Mouse (Mus musculus): ENCODE data around the gene Myl12a. TPM values are rescaled to one million over a fixed set of nuclear protein-coding genes. Genes with fewer than 3 reads are reported as not detected.
"Not testable (repeated sequence)": the region's sequence is repeated elsewhere in the genome, so short reads cannot be mapped to it uniquely, and the experiment has no call there.

Gene Myl12a
- polyA plus RNA-seq, 1 experiment, result 408 TPM

GRCm38 (mm10) chr17:70989991-70990390 lies 12.7 kb downstream of the Myl12a start:
- DNase-seq (ENCODE audit: low spot score), result no peak

DNA sequence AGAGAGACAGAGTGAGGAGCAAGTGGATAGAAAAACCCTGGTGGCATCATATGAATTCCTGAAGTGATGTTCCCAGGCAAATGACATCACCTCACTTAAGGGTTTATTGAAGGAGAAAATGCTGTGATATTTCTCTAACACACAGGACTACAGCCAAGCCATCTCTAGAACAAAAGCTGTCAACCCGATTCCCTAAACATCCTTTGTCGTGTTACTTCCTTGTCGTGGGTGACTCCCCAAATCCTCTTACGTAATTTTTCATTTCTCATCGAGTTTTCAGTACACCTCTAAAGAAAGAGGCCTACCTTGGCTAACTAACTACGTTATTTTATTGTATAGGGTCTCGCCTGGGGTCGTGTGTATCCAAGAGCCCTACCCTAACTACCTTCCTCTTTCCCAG lies 13.2 kb downstream of the Myl12a start:
- DNase-seq (ENCODE audit: low spot score), result no peak

GRCm38 (mm10) chr17:70988337-70988767 lies 14.3 kb downstream of the Myl12a start:
- DNase-seq (ENCODE audit: low spot score), result no peak

DNA sequence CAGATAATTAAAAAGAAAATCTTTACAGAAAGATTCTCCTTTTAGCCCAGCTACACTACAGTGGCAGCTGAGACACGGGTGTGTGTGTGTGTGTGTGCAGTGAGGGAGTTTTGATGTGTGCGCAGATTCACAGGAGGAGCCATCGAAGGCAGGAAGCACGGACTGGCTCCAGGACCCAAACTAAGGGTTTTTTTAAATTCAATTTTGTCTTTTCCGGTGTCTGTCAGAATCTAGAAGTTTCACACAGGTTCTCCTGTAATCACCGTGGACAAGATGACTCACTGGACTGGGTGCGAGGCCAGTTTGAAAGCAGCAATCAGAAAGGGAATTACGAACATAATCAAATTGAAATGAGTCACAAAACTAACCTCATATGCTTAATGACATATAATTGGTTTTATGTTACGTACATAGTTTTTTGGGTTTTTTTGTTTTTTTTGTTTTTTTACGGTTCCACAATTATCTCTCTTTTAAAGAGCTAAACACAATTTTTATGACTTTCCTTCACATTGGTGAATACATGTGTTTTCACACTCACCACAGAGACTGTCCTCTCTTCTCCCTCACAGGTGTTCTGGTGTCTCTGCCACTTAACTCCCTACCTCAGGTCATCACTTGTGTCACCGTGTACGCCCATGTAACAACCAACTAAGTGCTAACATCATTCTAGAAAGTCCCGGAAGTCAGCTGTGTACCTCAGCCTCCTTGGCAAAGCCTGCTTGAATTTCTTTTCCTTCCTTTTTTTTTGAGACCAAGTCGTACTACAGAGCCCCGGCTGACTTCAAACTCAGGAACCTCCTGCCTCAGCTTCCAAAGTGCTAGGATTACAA lies 15.6 kb downstream of the Myl12a start:
- DNase-seq (ENCODE audit: low spot score), result no peak

- DNase-seq (ENCODE audit: low spot score), result no peak
Observed at GRCm38 (mm10) chr17:70986355-70986740, 16.3 kb downstream of the Myl12a start.

GRCm38 (mm10) chr17:70985501-70986354 lies 16.9 kb downstream of the Myl12a start:
- no peak for DNase-seq (ENCODE audit: low spot score)

DNA sequence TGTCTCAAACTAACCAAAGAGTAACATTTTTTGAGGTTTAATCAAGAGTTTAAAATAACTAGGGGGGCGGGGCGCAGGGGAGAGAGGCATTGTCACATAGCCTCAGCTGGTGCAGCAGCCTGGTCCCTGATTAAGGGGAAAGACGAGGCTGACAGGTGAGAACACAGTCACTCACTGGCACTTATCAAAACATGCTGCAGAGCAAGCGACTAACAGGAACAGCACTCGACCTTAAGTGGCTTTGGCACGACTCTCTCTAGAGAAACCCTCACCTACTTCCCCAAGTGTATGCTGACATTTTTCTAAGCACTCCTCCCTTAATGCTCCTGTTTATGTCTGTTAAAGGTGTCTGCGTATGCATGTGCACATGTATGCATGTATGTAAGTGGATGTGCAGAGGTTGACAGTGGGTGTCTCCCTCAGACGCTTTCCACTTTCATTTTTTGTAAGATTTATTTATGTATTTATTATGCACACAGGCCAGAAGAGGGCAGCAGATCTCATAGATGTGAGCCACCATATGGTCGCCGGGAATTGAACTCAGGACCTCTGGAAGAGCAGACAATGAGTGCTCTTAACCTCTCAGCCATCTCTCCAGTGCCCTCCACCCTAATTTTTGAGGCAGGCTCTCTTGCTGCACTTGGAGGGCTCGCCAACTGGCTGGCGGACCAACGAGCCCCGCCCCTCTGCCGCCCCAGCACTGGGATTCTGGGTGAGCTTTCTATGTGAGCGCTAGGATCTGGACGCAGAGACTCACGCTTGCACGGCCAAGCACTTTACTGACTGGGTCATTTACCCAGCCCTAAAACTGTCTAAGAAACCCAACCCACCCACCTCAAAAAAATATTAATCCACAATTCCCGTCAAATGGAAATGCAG lies 23.1 kb downstream of the Myl12a start:
- no peak for DNase-seq (ENCODE audit: low spot score)

- DNase-seq (ENCODE audit: low spot score), result no peak
Observed at GRCm38 (mm10) chr17:70977799-70978198, 24.9 kb downstream of the Myl12a start.

DNA sequence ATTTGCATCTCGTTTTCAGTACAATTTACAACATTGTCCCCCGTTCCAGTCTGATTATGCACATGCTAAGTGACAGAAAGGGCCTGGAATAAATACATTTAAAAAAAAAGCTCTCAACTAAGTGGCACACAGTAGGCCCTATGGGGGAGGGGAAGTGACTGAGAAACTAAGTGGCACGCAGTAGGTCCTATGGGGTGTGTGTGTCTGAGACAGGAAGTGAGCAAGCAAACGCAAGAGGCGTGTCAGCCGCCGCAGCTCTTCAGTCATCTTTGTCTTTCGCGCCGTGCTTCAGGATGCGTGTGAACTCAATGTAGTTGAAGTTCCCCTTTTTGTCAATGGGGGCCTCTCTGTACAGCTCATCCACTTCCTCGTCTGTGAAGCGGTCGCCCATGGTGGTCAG lies 28.6 kb downstream of the Myl12a start:
- DNase-seq (ENCODE audit: low spot score), result not testable (repeated sequence)

GRCm38 (mm10) chr17:70973398-70973797 lies 29.3 kb downstream of the Myl12a start:
- no peak for DNase-seq (ENCODE audit: low spot score)

GRCm38 (mm10) chr17:70971206-70971605 lies 31.5 kb downstream of the Myl12a start:
- DNase-seq (ENCODE audit: low spot score), result no peak

GRCm38 (mm10) chr17:70968606-70969191 lies 34.0 kb downstream of the Myl12a start:
- DNase-seq (ENCODE audit: low spot score), result no peak

- DNase-seq (ENCODE audit: low spot score), result no peak
Observed at GRCm38 (mm10) chr17:70967646-70968045, 35.0 kb downstream of the Myl12a start.

DNA sequence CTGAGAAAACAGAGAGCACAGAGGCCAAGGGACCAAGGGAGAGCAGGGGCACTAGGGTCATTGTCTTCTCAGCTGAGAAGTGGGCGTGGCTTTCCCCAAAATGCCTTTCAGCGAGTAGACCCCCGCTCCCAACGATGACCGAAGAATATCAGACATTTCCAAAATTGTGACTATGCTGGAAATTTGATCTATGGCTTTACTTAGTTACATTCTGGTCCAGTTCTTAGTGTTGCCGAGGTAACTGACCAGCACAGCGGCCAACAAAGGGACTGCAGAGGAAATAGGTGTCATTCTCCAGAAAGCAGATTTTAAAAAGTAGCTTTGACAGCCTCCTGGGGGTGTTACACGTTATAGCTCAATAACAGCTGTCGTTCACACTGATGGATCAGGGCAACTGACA lies 35.5 kb downstream of the Myl12a start:
- no peak for DNase-seq (ENCODE audit: low spot score)

DNA sequence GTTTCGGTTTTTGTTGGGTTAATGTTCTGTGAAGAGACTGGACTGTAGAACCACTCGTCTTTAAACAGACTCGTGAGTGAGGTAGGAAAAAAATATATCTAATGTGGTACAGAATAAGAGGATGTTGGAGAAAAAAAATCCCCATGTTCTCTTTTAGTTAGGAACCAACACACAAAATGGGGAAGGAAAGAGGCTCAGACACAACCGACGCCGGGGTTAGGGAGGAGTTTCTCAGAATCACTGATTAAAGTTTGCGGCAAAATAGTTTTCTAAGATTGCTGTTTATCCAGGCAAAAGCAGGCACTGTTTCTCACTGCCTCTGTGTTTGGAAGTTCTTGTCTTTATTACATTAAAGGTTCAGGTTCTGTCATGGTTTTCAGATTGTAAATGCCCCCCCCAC lies 36.6 kb downstream of the Myl12a start:
- no peak for DNase-seq (ENCODE audit: low spot score)

DNA sequence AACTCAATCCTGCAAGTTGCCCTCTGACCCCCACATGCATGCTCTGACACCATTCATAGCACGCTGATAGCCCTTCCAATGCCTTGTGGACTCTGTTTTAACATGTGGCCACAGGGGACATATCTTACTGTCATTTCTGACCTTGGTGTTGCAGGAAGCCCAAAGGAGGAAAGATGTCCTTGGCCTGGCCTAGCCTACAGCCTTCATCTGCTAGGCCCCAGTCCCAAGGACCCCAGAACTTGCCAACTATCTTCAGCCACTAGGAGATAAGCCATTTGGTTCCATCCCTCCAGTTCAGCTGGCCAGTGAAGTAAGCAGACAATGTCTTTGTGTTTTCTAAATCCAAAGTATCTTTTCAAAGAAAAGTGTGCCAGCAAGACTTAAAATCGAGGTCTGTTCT lies 37.4 kb downstream of the Myl12a start:
- no peak for DNase-seq (ENCODE audit: low spot score)

DNA sequence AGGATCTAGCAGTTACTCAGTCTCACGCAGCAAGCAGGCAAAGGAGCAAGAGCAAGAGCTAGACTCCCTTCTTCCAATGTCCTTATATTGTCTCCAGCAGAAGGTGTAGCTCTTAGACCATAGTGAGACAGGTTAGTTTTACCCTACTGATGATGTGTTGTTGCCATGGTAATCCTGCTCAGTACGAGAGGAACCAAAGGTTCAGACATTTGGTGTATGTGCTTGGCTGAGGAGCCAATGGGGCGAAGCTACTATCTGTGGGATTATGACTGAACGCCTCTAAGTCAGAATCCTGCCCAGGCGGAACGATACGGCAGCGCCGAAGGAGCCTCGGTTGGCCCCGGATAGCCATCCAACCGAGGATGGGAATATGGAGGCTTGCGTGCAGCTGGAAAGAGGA lies 39.1 kb downstream of the Myl12a start:
- DNase-seq (ENCODE audit: low spot score), result peak; percentile 100

DNA sequence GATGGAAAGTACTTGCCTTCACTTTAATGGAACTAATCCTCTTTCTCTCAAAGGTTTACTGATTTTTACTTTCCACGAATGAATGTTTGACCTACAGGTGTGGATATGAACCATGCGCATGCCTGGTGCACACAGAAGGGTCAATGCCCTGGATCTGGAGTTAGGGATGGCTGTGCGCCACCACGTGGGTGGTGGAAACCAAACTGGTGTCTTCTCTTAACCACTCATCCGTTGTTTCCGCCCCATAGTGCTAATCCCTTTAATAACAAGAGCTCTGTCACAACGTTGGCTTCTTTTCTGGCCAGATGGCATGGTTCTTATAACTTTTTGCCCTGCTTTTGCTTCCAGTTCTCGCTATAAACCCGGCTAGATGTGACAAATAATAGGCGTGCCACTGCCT lies 51.4 kb downstream of the Myl12a start:
- no peak for DNase-seq (ENCODE audit: low spot score)

GRCm38 (mm10) chr17:70949171-70949570 lies 53.5 kb downstream of the Myl12a start:
- no peak for DNase-seq (ENCODE audit: low spot score)

DNA sequence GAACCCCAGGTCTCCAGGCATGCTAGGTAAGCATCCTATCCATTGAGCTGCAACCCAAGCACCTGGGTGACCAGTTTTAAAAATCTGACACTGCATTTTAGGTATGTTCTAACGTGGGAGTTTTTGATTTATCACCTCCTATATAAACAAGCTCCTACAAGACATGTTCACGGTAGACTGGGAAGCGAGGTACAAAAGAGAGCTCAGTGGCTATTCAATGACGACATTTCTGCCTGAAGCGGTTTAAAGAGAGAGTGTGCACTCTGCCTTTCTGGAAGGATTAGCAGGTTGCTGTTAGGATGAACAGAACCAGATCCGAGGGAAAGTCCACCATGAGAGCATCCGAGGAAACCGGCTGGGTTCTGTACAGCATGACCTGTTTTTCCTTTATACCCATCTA lies 54.0 kb downstream of the Myl12a start:
- no peak for DNase-seq (ENCODE audit: low spot score)

GRCm38 (mm10) chr17:70943779-70944178 lies 58.9 kb downstream of the Myl12a start:
- DNase-seq (ENCODE audit: low spot score), result no peak

Measured in urinary bladder, adult 2 months (tissue).